Mouse (Mus musculus) urinary bladder, postnatal 14 days (tissue): ENCODE data around the gene Sycp2.

Experiments used
- DNase-seq: peaks from one replicate; pipeline ENCODE4 v3.0.0; 2021; ENCODE audit warnings: low spot score

Gene Sycp2

DNA sequence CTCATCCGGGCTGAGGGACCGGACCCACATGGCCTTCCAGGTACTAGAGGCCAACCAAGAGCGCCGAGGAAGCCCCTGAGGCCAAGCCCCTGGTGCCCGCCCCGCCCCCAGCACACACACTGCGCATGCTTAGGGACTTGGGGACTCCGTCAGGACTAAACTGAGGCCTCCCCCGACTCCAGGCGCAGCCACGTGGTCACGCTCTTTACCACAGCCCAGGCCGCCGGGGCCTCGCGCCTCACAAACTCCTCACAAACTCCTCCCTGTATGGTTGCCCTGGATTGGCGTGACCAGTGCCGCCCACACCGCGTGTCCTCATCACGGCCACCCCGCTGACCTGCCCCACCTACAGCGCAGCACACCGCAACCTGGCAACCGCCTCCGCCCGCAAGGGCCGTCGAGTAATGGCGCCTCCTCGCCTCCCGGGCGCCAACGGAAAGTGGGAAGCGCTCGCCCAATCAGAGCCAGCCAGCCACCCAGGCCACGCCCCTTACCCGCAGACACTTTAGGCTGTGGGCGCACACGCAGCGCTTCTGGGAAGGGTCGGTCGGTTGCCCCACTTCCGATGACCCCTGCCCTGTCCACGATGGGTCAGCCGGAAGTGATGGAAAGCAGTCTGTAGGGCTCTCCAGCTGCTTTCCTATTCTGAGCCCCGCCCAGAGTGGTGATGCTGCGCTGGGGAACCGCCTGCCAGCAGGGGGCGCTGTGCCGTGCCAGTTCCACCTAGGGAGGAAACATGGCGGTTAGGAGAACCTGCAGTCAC is at the start of gene Sycp2:
Gene Sycp2, minus strand, starts transcription at position 633 of the 763 bp plus-strand sequence.
- no peak for DNase-seq

DNA sequence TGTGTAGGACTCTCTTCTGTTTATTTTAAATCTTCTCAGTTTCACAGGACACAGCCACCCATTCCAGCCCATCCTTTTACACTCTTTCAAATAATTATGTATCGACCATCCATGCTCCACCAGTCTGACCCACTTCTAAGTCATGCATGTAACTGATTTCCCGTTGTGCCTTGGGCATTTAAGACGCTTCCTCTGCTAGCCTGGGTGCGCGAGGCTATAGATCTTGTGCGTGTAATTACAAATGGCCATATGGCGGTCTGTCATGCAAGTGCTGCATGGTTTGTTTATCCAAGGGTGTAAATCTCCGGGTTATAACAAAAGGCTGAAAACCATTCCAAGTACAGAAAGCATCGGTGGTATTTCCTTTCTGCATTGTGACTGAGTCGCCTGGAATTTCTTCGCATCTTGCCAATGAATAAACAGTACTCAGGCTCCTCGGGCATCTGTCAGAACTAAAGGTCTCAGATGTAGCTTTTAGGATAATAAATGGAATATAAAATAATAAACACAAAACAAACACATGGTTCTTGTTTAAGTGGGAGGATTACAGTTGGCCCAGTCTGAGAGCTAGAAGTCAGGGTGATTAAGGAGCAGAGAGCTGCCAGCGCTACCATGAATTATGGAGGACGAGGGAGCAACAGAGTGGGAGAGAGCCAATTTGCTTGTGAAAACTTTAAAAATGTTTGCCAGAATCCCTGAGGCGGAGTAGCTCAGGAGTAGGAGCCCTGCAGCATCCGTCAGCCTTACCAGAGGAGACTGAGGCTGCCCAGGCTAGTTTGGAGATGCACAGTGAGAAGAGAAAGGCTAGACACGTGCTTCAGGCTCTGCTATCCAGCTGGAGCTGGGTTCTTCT is 47.4 kb upstream of the Sycp2 start:
- DNase-seq: peak; percentile 24

DNA sequence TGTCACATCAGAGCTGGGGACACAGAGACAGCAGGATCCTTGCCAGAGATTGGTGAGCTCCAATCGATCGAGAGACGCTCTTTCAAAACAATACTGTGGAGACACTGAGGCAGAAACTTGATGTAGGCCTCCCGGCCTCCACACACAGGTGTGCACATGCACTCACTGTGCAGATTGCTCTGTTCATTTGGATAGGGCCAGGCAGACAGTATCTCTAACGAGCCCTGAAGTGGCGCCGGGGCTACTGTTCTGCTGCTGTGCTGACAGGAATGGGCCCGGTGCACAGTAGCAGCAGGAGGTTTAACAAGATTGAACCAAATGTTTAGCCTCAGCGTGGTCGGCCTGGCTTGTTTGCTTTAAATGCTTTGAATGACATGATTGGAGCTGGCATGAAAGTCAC is 43.5 kb upstream of the Sycp2 start:
- DNase-seq: no peak

DNA sequence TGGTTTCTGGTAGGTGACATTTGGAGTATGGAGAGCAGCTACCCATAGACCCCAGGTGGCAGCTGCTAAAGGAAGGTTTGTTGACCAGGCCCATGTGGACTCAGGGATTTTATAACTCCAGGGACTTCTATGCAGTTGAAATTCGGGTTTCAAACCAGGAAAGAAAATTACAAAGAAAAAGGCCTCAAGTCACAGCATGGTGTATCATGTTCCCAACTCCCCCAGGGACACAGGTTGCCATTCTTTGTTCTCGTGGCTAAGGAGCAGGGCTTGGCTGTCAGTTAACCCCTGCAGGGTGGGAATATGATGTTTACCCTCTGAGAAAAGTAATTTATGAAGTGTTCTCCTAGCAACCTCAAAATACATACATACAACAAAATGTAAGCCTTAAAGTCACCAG is 42.8 kb upstream of the Sycp2 start:
- DNase-seq: no peak

DNA sequence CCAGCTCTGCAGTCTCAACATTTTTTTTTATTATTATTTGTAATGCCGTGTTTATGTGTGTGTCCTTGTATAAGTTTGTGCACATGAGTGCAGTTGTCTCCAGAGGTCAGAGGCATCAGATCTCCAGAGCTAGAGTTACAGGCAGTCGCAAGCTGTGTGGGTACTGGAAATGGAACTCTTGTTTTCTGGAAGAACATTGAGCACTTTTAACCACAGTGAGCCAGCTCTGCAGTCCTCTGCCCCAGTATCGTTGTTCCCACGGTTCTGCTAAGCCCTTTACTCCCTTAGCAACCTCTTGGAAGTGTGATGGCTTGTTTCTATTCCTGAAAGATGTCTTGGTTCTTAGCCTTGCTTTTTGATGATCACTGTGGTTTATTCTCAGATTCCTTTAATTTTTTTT is 41.9 kb upstream of the Sycp2 start:
- DNase-seq: no peak

DNA sequence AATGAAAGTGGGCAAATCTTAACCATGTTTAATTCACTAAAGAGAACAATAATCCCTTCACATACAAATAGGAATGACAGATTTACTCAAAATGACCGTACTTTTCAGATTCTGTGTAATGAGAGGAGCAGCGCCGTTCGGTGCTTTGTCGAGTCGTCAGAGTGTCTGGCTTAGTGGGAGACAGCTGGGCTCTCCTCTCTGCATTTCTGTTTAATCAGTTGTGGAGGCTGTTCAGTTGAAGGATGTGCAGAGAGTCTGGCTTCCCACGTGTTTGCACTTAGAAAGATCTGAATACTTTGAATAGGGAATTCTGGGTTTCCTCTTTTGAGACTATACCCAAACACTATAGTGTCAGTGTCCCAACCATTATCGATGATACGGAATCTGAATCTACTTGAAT is 29.8 kb upstream of the Sycp2 start:
- DNase-seq: no peak

DNA sequence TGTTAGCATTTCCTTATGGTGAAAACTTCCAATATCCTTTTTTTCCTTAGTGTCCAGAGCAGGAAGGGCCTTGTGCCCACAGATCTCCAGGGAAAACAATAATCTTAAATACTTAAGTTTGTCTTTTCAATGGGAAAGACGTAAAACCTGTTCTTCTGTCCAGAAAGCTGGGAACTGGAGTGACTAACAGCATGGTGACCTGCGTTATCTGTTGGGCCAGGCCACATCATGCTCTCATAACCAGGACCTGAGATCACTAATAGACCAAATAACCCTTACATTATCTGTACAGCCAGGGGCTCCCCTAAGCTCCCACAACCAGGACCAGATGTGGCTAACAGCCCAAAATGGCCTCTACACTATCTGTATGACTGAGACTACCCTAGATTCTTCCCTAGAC is 26.4 kb upstream of the Sycp2 start:
- no peak for DNase-seq

DNA sequence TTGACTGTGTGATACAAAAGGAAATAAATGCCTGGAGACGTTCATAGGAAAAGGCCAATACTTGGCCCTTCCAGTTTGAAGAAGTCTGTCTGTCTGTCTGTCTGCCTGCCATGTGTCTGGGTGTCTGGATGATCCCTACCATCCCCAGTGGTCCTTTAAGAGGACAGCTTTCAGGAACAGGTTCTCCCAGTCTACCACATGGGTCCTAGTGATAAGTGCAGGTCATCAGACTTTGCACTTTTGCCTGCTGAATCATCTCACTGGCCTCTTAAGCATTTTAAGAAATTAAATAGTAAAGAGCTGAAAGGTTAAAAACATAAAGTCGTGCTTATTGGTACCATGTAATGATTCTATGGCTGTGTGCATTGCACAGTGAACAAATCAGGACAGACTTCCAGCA is 26.0 kb upstream of the Sycp2 start:
- no peak for DNase-seq

DNA sequence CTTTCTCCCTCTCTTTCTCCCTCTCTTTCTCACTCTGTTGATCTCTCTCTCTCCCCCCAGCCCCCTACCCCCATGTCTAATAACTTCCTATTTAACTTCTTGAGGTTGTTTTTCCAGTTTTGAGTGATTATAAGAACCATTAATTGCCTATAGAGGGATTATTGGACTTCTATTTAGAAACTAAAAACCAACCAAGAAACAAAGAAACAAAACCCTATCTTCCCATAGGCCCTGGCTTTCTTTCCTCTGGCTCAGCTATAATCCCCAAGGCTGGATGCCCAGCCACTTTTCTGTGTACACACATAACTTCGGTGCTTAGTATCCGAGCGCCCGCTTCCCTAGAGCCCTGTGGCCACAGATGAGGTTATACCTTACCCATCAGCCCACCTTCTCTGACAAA is 22.7 kb upstream of the Sycp2 start, which contains the start of gene Cdh26:
Gene Cdh26, plus strand, starts transcription at position 301 of the 400 bp plus-strand sequence.
- no peak for DNase-seq

DNA sequence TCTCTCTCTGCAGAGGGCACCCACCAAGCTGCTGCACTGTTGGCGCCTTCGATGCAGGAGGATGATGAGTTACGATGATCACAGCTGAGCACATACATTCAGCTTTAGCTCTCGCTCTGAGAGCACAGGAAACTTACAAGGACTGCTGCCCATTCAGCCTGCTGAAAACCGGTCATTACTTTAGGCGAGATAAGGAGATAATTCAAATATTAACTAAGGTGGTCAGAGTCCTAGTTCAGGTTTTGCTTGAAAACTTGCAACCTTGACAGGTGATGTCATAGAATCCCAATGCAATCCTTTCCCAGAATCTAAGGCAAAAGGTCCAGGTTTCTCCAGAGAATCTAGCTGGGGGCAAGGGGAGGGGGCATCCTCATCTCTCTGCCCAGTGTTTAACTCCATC is 21.9 kb upstream of the Sycp2 start:
- no peak for DNase-seq

DNA sequence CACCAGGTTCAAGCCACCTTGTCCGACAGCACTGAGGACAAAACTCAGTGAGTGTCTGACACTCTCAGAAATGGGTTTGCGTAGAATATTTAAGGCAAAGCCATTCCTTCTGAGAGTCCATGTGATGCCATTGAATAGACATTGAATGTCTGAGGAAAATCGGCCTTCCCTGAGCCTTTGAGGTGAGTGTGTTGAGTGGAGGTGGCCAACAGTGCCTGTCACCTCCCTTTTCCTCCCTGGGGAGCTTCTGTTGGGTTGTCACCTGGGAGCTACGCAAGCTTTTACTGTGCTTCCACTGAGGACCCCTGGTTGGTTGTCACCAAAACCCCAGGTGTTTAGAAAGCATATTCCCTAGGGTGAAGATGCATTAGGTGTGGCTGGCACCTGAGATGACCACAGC is 21.2 kb upstream of the Sycp2 start:
- DNase-seq: no peak

DNA sequence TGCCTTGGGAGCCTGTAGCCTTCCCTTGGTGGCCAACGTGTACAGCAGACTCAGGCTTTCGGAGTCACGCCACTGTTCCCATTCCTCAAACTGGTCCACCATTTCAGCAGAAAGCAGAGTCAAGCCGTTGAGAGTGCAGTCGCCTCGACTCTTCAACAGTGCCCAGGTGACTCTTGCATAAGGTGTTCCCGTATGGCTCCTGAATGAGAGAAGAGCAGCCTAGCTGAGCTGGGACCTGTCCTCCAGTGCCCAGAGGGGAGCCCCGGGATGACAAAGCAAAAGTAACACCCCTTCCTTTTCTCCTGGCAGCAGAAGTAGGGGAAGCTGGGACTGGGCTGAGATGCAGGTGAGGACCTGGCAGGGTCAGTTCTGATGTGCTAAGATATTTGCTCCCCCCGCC is 20.7 kb upstream of the Sycp2 start:
- DNase-seq: no peak

DNA sequence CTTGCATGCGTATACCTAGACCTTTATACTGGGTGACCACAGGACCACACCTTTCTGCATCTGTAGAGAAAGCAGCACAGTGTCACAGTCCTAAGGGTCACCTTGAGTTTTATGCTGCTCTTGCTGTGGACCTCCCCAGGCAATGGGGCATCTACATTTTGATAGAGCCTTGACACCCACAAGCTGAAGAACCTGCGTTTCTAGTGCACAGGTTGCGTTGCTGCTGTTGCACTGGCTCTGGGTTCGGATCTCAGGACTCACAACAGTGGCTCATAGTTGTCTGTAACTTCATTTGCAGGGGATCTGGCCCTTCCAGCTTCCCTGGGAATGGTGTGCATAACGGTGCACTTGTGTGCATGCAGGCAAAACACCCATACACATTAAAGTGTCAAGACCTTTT is 19.7 kb upstream of the Sycp2 start:
- no peak for DNase-seq

DNA sequence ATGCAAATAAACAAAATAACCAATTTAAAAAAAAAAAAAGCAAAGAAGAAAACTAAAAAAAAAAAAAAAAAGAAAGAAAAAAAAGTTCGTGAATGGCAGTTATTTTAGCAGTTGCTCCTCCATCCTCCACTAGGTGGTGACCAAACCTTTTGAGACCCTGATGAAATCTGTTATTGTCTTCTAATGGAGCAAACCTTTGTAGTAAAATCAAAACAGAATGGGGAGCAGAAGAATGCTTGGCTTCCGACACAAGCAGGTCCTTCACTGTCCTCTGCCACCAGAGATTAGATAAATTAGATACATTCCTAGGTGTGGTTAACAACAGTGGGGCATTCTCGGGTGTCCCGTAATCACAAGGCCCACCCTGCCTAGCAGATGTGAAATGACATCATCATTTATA is 18.7 kb upstream of the Sycp2 start:
- DNase-seq: no peak

DNA sequence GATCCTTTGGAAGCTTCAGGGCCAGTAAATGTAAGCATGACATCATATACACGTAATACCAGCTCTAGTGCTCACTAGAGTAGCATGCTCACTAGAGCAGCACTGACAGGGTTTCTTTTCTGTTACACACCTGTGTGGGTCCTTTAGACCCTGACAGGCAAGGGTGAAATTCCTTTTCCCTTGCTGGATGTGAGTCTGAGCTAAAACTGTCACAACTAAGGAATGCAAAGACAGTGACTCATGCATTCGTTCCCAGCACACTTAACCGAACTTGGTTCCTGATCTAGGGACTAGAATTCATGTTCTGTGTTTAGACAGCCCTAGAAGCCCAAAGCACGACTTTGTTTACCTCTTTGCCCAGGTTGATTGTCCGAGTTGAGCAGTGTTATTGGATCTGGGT is 15.7 kb upstream of the Sycp2 start:
- DNase-seq: no peak

DNA sequence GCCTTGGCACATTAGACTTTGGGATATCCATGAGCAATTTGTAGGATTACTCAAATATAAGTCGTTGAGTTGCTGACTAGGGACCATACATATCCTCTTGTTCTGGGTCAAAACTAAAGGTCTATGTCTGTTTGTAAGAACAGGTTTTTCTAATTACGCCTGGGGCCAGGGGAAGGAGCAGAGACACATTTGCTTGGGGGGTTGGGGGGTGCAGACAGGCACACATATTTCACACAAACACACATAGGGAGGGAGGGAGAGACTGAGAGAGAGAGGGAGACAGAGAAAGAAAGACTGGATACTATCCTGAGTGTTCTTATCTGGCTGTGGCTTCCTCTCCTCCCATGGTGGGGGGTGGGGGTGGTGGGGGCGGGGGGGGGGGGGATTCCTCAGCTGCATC is 14.7 kb upstream of the Sycp2 start:
- DNase-seq: no peak

DNA sequence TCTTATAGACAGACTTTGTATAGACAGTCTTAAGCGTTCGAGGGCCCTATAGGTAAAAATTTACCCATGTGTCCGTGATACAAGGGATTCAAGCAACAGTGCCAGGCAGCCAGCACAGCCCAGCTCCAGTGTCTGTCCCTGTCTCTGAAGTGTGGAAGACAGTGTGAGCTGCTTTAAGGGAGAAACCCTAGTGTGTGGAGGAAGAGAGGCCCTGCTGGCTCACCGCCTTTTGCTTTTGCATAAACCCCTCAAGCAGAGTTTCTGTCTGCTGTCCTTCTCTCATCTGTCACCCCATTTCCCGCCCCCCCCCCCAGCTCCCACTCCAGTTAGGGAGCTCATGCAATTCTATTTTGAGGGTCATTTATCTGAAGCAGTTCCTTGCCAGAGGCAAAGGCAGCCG is 14.1 kb upstream of the Sycp2 start:
- DNase-seq: no peak

DNA sequence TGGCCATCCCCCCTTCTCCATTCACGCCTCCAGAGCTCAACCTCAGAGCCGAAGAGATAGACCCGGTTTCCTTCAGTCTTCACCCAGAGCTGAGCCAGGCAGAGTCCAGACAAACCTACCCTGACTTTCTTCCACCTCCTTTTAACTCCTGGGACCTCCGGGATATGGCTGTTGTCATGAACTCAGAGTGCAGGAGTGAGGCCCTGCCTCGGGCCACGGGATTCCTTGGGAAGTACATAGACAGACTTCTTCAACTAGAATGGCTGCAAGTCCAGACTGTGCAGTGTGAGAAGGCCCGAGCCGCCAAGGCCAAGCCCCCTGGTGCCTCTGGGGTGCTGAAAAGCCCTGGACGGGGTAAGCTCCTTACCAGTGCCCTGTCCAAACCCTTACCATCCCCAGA is 13.1 kb upstream of the Sycp2 start:
- no peak for DNase-seq

DNA sequence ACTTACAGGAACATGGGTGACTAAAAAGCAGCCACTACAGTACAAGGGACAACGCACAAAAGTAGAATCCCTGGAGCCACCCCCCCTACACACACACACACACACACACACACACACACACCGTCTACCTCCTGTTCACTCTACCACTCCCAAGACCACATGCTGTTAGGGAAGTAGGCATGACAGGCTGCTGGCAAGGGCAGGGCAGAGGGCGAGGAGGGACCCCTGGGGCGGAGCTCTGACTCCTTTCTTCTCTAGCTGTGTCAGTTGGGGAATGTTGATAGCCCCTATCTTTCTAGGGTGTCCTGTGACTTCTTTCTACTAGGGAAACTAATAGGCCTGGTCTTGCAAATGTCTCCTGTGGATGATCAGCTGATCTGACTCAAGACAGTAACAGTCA is 9.5 kb upstream of the Sycp2 start:
- DNase-seq: no peak

DNA sequence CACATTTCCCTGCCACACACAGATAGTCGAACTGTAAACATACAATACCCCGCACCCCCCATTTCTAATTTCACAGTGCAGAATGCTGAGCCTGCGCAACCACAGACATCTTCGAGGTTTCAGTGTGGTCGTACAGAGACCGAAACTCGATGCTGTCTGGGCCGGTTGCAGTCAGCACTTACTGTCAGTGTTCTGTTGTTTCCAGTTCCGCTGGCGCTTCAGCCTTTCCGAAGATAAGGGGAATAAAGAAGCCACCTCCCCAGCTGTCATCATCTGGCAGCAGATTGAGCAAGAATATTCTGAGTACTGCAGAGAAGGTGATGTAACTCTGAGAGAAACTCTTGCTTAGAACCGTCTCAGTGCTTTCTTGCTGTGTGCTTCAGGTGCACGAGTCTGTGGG is 8.9 kb upstream of the Sycp2 start:
- DNase-seq: peak; percentile 24

DNA sequence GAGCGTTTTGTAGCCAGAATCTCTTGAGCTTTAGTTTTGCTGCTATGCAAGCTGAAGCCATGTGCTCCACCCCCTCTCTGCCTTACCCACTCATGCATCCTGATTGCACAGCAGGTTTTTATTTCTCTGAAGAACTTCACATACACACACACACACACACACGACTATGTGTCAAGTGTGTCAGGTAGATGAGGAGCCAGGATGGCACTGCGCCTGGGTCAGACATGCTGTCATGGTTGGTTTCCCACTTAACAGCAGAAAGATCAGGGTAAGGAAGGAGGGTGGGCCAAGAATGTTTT is 7.6 kb upstream of the Sycp2 start:
- no peak for DNase-seq

DNA sequence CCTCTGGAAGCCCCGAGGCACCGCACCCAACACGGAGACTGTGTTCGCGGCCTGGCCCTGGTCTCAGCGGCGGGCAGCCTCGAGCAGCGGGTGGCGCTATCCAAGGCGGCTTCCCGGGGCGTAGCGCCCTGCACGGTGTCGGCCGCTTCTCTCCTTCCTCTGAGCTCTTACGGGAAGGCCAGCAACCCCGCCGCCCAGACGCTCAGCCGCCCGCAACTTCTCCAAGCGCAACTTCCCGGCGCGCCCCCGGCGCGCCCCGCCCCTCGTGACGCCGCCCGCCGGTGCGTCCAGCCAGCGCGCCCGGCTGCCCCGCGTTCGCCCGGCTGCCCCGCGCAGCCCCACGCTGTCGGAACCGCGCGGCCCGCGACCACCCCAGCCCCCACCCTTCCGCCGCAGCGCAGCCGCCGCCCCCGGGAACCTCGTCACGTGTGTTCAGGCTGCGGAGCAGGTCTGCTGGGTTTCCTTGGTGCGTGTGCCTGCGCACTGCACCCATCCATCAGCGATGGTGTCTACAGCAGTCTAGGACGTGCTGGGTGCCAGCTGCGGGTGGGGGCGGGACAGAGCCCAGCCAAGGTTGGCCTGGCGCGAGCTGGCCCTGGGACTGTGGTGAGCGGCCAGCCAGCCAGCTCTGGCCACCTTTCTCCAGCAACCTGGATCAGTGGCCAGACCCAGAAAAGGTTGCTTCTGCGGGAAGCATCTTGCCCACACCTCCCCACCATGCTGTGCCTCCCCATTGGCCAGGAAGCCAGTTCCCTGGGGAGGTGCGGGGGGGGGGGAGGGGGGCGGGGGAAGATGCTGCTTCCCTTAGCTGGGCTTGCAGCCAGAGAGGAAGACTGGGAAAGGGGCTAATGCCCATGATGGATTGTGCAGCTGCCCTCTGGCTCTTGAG is 7.0 kb upstream of the Sycp2 start, which contains the start of the genes Ppp1r3d and Fam217b:
Gene Ppp1r3d, minus strand, starts transcription at position 212 of the 889 bp plus-strand sequence.
Gene Fam217b, plus strand, starts transcription at position 264 of the 889 bp plus-strand sequence.
- DNase-seq: peak; percentile 43
